Mouse (Mus musculus) frontal cortex, postnatal 36 days (tissue): ENCODE measurements around the gene Mamdc4.

Source experiments
- DNase-seq, 2 experiments: peaks; one replicate each; pipeline ENCODE4 v3.0.0; 2022; ENCODE audit warnings: low spot score in 2 of 2

Gene Mamdc4

DNA sequence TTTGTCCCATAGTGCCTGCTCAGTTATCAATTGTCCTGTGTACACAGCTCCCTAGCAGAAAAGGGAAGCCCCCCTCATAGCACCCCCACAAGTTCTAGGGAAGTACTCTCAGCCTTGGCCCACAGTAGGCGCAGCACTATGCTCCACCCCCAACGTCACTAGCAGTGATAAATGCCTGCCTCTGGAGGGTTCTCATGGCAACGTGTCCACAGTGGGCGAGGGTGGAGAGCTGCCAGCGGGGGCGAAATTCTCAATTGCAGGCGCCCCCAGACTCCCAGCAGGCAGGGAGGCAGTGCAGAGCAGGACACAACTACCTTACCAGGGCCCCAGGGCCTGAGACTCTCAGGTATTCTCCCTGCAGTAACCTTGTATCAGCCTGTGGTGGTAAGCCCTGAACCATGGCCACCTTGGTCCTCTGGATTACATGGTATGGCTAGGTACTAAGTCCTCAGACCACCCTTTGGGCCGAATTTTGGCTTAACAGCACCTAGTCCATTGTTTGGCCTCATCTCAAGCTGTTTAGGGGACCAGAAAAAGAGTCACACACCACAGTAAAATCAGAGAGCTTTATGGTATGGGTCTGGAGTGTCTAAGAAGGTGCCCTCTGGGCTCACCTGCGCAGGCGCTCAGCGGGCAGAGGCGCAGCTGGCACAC lies 7.9 kb upstream of the Mamdc4 start:
- peak; percentile 89 to 90 for DNase-seq

DNA sequence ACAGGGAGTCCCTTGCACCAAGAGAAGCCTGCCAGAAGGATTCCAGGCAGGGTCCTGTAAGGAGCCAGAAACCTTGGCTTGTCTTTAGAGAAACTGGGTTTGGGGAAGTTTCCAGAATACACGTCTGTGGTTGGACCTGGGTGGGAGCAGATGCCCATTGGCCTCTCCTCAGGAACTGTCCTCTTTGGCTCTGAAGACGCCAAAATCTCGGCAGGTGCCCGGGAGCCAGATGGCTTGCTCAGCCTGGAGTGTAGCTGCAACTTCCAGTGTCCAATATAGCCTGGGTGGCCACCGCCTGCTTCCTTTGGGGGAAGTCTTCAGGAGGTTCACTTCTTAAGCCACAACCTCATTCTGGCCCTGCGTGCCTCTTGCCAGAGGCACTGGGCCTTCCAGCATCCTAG lies 7.3 kb upstream of the Mamdc4 start:
- peak; percentile 53 to 59 for DNase-seq

DNA sequence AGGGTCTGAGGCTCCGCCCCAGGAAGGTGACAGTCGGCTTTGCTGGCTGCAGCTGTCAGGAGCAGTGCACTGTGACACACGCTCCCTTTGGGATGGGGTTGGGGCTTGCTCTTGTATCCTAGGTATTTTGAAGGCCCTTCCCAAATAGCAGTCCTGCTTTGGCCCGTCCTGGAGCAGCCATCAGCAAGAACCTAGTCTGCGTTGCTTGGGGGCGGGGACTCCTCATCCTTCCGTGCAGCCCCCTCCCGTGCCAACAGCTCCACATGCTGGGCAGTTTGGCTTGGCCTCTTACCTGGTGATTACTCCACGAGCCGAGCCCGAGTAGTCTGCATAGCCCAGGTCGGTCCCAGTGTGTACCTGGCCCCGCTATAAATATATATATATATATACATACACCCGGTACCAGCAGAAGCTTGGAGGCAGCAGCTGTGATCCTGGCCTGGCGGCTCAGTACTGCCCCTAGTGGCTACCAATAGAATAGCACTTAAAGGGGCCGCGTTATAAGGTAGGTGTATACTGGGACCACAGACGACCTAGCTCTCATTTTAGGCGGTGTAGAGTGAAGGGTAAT lies 6.7 kb upstream of the Mamdc4 start, which contains the start of gene Ajm1:
Gene Ajm1 (minus strand): TSS at position 464 of the 571 bp plus-strand sequence.
- peak; percentile 80 to 86 for DNase-seq

DNA sequence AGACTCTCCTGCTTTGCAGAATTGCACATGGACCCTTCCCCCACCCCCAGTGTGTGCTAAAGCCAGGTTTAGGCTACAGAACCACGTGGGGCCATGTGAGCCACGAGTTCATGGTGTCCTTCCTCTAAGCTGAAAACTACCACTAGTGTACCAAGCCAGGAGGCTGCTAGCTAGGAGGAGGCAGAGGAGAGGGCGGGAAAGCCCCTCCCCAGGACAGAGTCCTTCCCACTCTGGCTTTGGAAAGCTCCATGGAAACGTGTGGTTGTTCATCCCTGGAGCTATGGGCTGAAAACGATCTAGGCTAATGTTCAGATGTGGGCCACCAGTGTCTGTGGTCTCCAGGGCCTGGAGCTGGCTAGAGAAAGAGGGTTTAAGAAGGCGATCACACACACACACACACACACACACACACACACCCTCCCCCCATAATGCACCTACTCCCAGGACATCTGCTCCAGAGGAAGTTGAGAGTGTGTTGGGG lies 6.0 kb upstream of the Mamdc4 start:
- peak; percentile 52 to 54 for DNase-seq

DNA sequence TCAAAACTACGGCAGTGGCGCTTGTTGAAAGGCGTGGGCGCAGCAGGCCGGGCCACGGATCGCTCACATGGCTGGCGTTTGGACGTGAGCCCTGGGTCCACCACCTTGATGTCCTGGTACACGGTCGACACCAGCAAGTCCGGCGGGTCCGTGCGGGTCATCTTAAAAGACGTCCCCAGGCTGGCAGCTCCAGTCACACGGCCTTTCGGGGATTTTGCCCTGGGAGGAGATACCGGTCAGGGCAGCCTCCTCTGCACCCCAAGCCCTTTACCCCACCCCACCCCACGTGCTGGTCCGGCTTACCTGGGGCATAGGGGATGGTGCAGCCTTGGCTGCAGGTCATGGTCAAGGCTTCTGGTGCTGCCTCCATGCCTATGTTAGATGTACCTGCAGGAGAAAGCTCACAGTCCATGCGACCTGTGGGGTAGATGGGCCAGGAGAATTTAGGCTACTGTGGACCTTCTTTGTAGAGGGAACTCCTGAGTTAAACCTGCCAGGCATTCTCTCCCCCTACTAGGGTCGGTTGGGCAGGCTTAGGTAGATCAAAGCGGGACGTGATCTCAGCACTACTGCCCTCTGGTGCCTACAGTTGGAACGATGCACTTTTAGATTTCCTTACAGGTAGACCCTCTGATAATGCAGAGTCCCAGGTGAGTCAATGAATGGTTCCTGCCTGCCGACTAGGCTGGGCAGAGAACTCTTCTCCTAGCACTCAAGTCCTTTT lies 5.3 kb upstream of the Mamdc4 start:
- DNase-seq: peak; percentile 56 to 75

DNA sequence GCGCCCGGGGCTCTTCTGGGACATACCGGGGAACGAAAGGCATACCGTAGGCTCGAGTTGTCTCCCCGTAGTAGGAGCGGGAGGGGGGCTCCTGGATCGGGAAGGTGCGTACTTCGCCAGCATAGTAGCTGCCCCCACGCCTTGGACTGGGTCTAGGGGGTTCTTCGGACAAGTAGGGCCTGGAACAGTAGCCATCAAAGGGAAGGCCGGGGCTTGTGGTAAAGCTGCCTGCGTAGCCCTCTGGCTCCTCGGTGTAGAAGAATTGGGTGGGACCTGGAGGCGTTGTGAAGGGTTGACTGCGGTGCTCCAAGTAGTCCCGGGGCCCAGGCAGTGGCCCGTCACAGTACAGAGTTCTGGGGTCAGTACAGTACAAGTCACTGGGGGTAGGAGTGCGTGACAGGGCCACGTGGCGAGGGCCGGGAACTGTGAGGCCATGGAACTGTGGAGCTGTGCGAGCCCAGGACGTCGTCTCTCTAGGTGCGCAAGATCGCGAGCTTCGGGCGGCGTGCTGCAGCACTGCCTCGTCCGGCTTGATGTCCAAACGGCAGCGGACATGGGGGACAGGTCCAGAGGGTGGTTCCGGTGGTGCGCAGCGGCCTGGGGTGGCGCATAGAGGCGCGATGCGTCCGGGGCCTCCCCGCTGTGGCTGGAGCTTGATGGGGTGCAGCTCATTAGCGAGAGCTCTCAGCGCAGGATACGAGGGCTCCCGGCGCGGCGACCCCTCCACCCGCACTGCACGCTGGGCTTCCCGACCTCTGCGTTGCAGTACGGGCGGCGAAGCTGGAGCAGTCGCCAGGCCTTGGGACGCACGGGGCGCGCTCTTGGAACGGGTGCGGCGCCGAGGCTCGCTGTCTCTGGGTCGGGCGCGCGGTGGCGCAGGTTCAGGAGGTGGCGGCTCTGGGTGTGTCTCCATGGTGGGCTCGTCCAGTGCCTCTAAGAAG lies 4.4 kb upstream of the Mamdc4 start:
- no peak for DNase-seq

DNA sequence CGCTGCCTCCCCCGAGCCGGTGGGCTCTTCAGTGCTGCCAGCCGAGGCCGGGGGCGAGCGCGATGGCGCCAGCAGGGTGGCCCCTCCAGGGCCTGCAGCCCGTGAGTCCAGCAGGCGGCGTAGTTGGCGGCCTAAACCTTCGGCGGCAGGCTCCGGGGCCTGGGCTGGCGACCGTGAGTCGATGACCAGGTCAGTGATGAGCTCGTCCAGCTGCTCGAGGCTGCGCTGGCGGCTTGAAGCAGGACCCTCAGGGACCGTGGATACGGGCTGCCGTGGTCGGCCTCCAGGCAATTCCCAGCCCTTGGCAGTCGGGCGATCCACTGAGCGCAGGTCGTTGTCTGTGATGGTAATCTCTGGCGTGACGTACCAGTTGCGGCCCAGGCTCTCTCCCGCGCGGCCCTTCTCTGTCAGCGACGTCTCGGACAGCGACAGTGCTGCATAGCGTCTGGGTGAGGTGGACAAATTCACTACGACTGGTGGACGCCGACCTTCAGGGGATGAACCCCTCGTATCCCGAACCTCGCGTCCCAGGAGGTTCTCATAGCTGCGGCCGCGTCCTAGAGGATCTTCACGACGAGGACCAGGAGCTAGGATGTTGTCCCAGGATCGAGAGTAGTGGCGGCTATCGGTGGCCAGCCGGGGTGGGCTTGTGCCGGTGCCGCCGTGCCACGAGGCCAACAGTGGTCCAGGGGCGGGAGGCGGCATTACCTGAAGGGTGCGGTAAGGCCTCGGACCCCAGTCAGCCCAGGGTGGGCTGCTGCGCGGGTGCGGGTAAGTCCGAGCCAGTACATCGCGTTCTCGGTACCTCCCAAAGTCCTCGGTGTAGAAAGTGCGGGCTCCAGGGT lies 3.5 kb upstream of the Mamdc4 start:
- DNase-seq: no peak

DNA sequence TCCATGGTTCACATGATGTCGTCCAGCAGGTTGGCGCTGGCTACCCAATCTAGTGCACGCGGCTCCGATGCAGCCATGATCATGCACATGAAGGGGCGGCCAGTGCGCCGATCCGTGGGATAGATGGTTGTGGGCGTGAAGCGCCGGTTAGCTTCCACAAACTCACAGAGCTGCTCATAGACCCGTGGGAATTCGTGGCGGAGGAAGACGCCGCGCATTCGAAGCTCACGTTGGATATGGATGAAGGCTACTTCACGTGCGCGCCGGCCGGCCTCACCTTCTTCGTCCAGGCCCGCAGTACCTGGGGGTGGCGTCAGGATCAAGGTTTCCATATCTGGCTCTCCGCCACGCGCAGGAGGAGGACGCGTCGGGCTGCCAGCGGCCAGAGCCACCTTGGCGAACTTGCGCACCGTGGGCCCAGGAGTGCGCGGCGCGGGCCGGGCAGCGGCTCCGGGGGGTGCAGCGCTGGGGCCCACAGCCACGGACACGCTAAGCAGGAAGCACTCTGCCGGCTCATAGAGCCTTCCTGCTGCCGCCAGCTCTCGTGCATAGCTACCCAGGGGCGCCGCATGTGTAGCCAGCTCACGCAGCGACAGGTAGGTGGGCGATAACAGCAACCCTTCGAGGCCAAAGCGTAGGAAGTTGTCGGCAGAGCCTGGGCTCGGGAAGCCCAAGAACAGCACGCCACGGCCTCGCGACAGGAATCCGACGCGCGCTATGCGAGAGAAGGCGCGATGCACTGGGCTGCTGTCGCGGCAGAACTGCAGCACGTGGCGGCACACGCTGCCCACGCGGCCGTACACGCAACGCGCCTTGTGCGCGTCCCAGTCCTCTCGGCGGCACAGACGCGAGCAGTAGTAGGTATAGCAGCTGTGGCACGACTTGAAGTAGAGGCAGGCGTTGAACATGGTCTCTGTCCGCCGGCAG lies 2.6 kb upstream of the Mamdc4 start:
- DNase-seq: peak; percentile 40 to 41

DNA sequence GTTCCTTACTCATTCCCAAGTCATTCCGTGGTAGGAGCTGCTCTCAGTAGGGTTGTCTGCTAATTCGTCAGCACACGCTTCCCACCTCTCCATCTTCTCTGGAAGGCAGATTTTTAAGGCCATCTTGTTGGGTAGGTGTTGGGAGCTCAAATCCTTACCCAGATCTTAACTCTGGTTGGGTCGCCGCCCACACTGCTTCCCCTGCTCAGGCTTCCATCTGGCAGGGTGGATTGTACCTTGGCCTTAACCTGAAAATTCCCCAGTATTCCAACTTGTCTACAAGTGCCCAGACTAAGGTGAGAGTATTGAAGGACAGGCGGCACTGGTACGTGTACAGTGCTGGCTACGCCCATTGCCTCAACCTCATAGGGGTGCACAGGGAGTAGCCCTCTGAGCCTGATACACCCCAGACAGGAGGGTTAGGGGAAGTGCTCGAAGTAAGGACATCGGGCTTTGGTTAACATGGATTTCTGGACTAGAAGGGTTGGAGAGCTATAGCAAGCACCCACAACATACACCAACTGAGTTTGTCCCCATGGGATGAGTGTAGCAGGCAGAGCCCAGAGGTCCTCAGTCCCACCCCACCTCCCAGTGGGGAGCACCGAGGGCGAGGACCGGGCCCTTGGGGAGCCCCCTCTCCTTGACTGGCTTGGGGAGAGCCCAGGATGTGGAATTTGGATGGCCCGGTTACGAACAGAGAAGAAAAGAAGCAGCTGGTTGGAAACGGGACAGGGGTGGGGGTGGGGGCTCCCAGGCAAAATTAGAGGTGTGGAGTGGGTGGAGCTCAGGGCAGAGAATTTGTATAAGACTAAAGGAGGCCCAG lies 1.6 kb upstream of the Mamdc4 start:
- peak; percentile 54 to 65 for DNase-seq

DNA sequence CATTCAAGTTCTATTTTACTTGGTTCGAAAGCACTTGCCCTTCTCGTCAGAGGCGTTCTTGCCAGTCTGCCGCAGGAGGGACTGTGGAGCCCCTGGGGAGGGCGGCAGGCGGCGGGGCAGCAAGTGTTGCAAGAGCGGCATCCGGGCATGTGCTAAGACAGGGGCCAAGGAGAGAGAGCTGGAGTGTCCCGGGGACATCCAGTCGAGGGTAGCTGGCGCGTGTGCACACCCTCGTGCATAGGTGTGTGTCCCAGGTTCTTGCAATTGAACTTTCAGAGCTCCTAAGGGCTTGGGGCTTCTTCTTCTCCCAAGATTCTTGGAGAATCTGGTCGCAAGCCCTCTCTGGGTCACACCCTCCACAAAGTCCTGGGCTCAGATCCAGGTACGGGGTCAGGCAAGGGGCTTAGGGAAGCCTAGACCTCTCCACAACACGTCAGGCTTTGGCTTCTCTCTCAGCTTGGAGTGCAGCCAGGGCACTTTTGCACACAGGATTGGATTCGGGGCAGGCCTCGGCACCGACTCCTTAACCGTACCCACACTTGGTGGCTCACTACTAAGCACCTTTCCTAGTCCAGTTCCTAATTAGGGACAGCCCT lies 885 bp upstream of the Mamdc4 start:
- peak in 1 of 2 experiments; percentile 46 for DNase-seq

DNA sequence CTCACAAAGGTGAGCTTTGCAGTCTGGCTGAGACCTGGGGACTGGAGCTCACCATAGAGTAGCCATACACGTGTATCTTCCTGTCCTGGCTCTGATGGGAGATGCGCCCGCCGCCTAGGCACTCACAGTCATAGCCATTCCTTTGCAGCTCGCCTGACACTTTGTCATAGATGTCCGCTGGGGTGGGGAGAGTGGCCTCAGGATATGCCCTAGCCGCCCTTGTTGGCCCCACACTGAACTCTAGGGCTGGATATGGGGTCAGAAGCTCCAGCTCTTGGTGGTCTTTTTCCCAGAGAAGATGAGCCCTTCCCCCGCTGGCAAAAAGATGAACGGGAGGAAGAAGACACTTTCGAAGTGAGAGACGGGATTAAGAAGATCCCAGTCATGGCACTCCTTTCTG lies 509 bp downstream of the Mamdc4 start:
- DNase-seq: no peak

DNA sequence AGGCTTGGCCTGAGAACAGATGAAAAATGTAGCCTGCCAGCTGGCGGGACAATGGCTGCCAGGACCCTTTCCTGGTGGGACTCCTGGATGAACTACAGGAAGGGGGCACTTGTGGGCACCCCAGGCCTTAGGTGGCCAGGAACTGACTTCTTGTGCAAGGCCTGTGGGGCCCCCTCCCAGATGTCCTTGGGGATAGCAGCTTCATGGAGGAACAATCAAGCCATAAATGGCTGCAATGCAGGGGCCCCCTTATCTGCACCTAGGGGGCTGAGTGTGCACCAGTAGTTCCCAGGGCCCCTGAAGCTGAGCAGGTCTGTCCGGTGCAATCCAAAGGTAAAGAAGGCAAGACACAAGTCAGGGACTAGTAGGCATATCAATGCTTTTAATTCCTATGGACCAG lies 1.6 kb downstream of the Mamdc4 start:
- no peak for DNase-seq

DNA sequence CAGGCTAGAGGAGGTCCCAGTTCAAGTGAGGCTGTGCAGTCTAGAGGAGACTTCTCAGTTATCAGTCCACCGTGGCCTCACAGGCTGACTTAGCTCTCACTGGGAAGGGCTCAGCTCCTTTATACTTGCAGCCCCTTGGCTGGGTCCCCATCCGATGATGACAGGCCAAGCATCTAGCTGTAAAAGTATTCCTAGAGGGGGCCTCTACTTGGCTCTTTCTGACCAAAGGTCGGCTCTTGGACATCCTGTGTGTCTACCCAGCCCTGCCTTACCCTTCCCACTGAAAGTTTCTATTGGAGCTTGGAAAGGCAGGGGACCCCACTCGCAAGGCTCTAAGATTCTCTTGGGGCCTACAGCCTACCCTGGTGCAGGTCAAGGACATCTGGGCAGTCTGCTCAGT lies 3.4 kb downstream of the Mamdc4 start:
- DNase-seq: no peak

DNA sequence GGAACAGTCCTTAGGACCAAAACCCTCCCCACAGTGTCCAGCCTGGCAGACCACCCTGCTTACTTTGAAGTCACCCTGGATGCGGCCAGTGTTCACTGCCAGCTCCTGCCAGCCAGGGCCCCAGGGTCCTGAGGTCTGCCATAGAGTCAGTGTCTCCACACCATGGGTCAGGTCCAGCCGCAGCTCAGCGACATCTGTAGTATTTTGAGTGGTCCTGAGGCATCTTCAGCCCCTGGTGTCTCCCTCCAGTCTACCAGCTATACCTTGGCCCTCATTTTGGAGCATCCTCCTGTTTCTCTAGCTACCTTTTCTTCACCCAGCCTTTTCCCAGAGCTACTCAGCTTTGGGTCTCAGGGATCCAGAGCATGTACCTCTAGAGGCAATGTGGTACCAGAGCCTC lies 5.3 kb downstream of the Mamdc4 start:
- no peak for DNase-seq

DNA sequence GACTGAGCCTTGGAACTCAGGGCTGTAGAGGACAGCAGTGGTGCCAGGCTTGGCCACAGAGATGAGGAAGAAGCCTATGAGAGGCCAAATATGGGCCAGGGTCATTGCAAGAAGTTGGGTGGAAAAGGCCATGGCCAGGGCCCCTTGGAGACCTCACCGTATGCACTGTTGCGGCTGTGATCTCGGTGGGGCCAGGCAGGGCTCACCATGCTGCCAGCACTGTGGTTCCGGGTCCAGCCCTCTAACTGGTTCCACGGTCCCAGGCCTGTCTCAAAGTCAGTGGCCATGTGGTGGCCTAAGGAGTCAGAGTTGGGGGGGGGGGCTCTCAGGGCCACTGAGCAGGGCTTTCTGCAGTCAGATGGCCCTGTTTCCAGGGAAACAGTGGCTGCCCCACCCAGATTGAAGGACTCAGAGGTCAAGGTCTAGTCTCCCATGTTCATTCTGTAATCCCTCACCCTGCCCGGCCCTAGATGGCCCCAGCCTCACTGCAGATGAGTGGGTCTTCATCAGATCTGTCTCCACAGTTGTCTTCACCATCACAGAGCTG lies 6.1 kb downstream of the Mamdc4 start:
- DNase-seq: no peak

DNA sequence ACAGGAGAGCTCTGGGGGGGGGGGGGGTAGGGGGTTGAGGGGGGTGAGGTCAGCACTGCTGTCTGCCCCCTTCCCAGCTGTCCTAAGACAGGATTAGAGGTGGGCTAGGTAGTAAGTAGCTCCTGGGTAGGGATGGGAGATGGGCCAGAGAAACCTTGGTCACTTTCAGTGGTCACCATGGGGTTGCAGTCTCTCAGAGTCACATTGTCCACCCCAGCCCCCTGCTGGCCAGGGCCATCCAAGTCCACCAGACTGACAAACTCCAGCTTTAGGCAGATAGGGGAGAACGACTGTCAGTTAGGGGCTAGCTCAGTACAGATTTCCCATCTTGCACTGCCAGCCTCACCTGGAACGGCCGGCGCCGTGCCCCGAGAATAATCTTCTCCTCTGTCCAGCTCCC lies 8.1 kb downstream of the Mamdc4 start:
- DNase-seq: no peak

DNA sequence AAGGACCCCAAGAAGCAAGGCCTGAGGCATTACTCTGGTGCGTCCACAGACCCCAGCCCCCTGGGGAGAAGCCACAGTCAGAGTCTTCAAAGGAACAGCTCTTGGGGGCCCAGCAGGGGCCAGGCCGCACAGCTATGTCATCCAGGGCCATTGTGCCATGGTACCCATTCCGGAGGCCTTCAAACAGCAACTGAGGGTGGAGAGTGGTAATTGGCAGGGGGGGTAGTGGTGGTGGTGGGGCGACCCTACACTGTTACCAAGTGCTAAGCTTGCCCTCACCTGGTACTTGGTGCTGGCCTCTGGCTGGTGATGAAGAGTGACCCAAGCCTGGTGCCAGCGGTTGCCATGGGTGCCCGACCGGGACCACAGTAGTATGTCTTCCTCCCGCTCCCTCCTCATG lies 8.9 kb downstream of the Mamdc4 start:
- no peak for DNase-seq

DNA sequence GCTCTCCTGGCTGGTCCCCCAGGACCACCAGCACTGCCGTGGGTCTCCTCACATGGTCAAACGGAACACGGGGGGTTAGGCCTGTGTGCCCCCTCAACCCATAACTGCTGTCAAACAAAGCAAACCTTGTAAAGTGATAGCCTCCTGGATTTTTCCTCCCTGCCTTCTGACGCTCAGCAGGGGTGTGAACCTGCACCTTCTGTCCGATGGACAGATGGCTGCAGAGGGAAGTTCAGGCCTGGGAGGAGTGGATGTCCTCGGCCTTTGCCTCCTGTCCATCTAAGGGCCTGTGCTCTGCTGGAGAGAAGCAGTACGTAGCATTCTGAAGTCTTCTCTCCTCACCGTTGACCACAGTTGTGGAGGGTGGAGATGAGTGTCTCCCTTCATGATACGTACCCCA lies 12.7 kb downstream of the Mamdc4 start:
- DNase-seq: no peak
